Mouse (Mus musculus): Measurements from ENCODE around the gene Fbxw2. TPM values are rescaled to one million over a fixed set of nuclear protein-coding genes. Genes with fewer than 3 reads are reported as not detected.
"Not testable (repeated sequence)": the region's sequence is repeated elsewhere in the genome, so short reads cannot be mapped to it uniquely, and the experiment has no call there.

The Fbxw2 gene
- total and polyA plus RNA-seq, 3 experiments: 36.7 to 67.8 (median 61.2) TPM

- no peak for TF ChIP-seq ZNF384 (IDR thresholded peaks at IDR 0.05; ENCODE audit: low read depth, low read length)
Measured at GRCm38 (mm10) chr2:34833624-34834023, 7.5 kb upstream of the Fbxw2 start (continued).

- in situ Hi-C loops (cut with MboI; ENCODE audit: low pct_ligation_motif_present, low pct_unique_long_range_greater_than_20kb, low sequenced_read_pairs); H3K36me3 ChIP-seq (replicated peaks in 1 of 2; ENCODE audit: control insufficient read depth in 1 of 2, insufficient read depth in 1 of 2, low read length in 1 of 2); H3K4me3 ChIP-seq (replicated peaks in 1 of 3; ENCODE audit: low read depth in 2 of 3, low read length in 2 of 3, poor library complexity in 1 of 3); H3K9me3 ChIP-seq (replicated peaks; ENCODE audit: low read length); H3K27me3 ChIP-seq (replicated peaks); DNase-seq (ENCODE audit: extremely low read depth); H3K79me2 ChIP-seq (replicated peaks; ENCODE audit: control insufficient read depth, extremely low read depth, insufficient read depth, poor library complexity, severe bottlenecking); H3K4me1 ChIP-seq (ENCODE audit: control insufficient read depth in 1 of 2, insufficient read depth in 2 of 2); H3K27ac ChIP-seq (ENCODE audit: insufficient read depth, low read depth); dilution Hi-C loops (cut with MboI; ENCODE audit: extremely low pct_ligation_motif_present, extremely low pct_unique_long_range_greater_than_20kb, low sequenced_read_pairs): not testable (repeated sequence)
- Histone ChIP-seq H3K4me2 (ENCODE audit: insufficient read depth, low read depth, poor library complexity, severe bottlenecking) (peak within 1 kb of the TSS; percentile 56), H3K9ac (ENCODE audit: insufficient read depth, low read depth) (peak within 1 kb of the TSS; percentile 44; the same call in 1 of the 2 replicates)
Measured at GRCm38 (mm10) chr2:34832766-34833457, 6.8 kb upstream of the Fbxw2 start, which contains the start of gene Gm34653. Gene Gm34653 (plus strand): TSS chr2:34833007.

GRCm38 (mm10) chr2:34830066-34830465 is 4.0 kb upstream of the Fbxw2 start:
- H3K36me3 ChIP-seq (replicated peaks in 1 of 2; ENCODE audit: control insufficient read depth in 1 of 2, insufficient read depth in 1 of 2, low read length in 1 of 2); dilution Hi-C loops (cut with MboI; ENCODE audit: extremely low pct_ligation_motif_present, extremely low pct_unique_long_range_greater_than_20kb, low sequenced_read_pairs): not testable (repeated sequence)

GRCm38 (mm10) chr2:34828026-34828425 is 1.9 kb upstream of the Fbxw2 start:
- Histone ChIP-seq H3K9me3 (replicated peaks; ENCODE audit: low read length) (peaks cover 5% of the 10 kb centered on the region), H3K9ac (ENCODE audit: insufficient read depth, low read depth) (no peak overlapping the region), H3K4me1 (ENCODE audit: control insufficient read depth in 1 of 2, insufficient read depth in 2 of 2) (peaks cover 0 to 20% of the 10 kb centered on the region in 2 experiments; a peak in 3 of 4 replicates), H3K4me2 (ENCODE audit: insufficient read depth, low read depth, poor library complexity, severe bottlenecking) (no peak overlapping the region), H3K36me3 (replicated peaks in 1 of 2; ENCODE audit: control insufficient read depth in 1 of 2, insufficient read depth in 1 of 2, low read length in 1 of 2) (peaks cover 0 to 12% of the 10 kb centered on the region in 2 experiments), H3K27me3 (replicated peaks) (no peaks in the 10 kb centered on the region), H3K79me2 (replicated peaks; ENCODE audit: control insufficient read depth, extremely low read depth, insufficient read depth, poor library complexity, severe bottlenecking) (peaks cover 24% of the 10 kb centered on the region), H3K4me3 (replicated peaks in 1 of 3; ENCODE audit: low read depth in 2 of 3, low read length in 2 of 3, poor library complexity in 1 of 3) (no peak overlapping the region), H3K27ac (ENCODE audit: insufficient read depth, low read depth) (no peak overlapping the region)
- TF ChIP-seq GABPA (IDR thresholded peaks at IDR 0.05; ENCODE audit: insufficient replicate concordance, low read depth, low read length) (no peak), TBP (conservative IDR thresholded peaks at IDR 0.05; ENCODE audit: low read depth, low read length) (no peak), SMC3 (IDR thresholded peaks at IDR 0.05; ENCODE audit: low read depth, low read length) (no peak), NELFE (IDR thresholded peaks at IDR 0.05; ENCODE audit: low read depth, low read length) (no peak), PAX5 (IDR thresholded peaks at IDR 0.05; ENCODE audit: low read length) (no peak)
- in situ Hi-C loops (cut with MboI; ENCODE audit: low pct_ligation_motif_present, low pct_unique_long_range_greater_than_20kb, low sequenced_read_pairs): no loop called here
- dilution Hi-C loops (cut with MboI; ENCODE audit: extremely low pct_ligation_motif_present, extremely low pct_unique_long_range_greater_than_20kb, low sequenced_read_pairs): no loop called here
- no peak for DNase-seq (ENCODE audit: extremely low read depth)

More at GRCm38 (mm10) chr2:34830066-34830465, 4.0 kb upstream of the Fbxw2 start:
- H3K4me1 ChIP-seq (ENCODE audit: control insufficient read depth in 1 of 2, insufficient read depth in 2 of 2); H3K9ac ChIP-seq (ENCODE audit: insufficient read depth, low read depth); H3K9me3 ChIP-seq (replicated peaks; ENCODE audit: low read length); H3K79me2 ChIP-seq (replicated peaks; ENCODE audit: control insufficient read depth, extremely low read depth, insufficient read depth, poor library complexity, severe bottlenecking); H3K27me3 ChIP-seq (replicated peaks); H3K4me2 ChIP-seq (ENCODE audit: insufficient read depth, low read depth, poor library complexity, severe bottlenecking); in situ Hi-C loops (cut with MboI; ENCODE audit: low pct_ligation_motif_present, low pct_unique_long_range_greater_than_20kb, low sequenced_read_pairs); H3K4me3 ChIP-seq (replicated peaks in 1 of 3; ENCODE audit: low read depth in 2 of 3, low read length in 2 of 3, poor library complexity in 1 of 3); H3K27ac ChIP-seq (ENCODE audit: insufficient read depth, low read depth); DNase-seq (ENCODE audit: extremely low read depth): not testable (repeated sequence)
